Mouse (Mus musculus) C2C12 (cell line): ENCODE data around the gene Abcc6. TPM values are rescaled to one million over a fixed set of nuclear protein-coding genes. Genes with fewer than 3 reads are reported as not detected.
"Not testable (repeated sequence)": the region's sequence is repeated elsewhere in the genome, so short reads cannot be mapped to it uniquely, and the experiment has no call there.

Source experiments
- H3K27me3 ChIP-seq: one replicate; pipeline ENCODE4 v1.6.1; 2011; ENCODE audit not compliant: control insufficient read depth, insufficient read depth, insufficient read length
- H3K36me3 ChIP-seq: one replicate; pipeline ENCODE4 v1.6.1; 2011; ENCODE audit not compliant: control insufficient read depth, insufficient read depth
- H3K4me3 ChIP-seq: one replicate; pipeline ENCODE4 v1.5.1; 2011; ENCODE audit warnings: mild to moderate bottlenecking, control low read depth; ENCODE audit not compliant: poor library complexity, insufficient read depth, severe bottlenecking
- H3K79me2 ChIP-seq: one replicate; pipeline ENCODE4 v1.6.1; 2011; ENCODE audit not compliant: control insufficient read depth, insufficient read depth
- H3K79me3 ChIP-seq: one replicate; pipeline ENCODE4 v1.6.1; 2011; ENCODE audit warnings: low read depth, control low read depth
- H3ac ChIP-seq: one replicate; pipeline ENCODE3; 2011; ENCODE audit warnings: low read depth; ENCODE audit not compliant: control insufficient read depth, insufficient read length
- CEBPB ChIP-seq: IDR thresholded peaks from one replicate; pipeline ENCODE4 v1.6.1; 2011; ENCODE audit warnings: low read depth, mild to moderate bottlenecking, control low read depth, moderate library complexity
- CTCF ChIP-seq: IDR thresholded peaks from one replicate; pipeline ENCODE4 v1.5.1; 2011; ENCODE audit not compliant: control insufficient read depth, insufficient read depth, insufficient read length
- FOSL1 ChIP-seq: IDR thresholded peaks from one replicate; pipeline ENCODE4 v1.8.0; 2011; ENCODE audit warnings: mild to moderate bottlenecking, low read length; ENCODE audit not compliant: poor library complexity, insufficient read depth, severe bottlenecking
- MAX ChIP-seq: IDR thresholded peaks from one replicate; pipeline ENCODE4 v1.6.1; 2011; ENCODE audit warnings: mild to moderate bottlenecking, control low read depth
- MYOD1 ChIP-seq: IDR thresholded peaks from one replicate; pipeline ENCODE4 v1.6.1; 2011; ENCODE audit warnings: low read depth; ENCODE audit not compliant: control insufficient read depth, insufficient read length
- MYOG ChIP-seq: IDR thresholded peaks from one replicate; pipeline ENCODE4 v1.6.1; 2011; ENCODE audit not compliant: control insufficient read depth, insufficient read length; ENCODE audit errors: extremely low read depth
- USF1 ChIP-seq: IDR thresholded peaks from one replicate; pipeline ENCODE4 v1.6.1; 2011; ENCODE audit warnings: low read depth, mild to moderate bottlenecking, control low read depth, moderate library complexity
- polyA plus RNA-seq: library from polyadenylated mRNA; unstranded; fragments of >200 nt; fragmentation: generic; extraction: Trizol; gene quantifications from one replicate; pipeline ENCODE4 v1.2.1, GENCODE M21; 2012; ENCODE audit warnings: missing spikeins

Gene Abcc6
- polyA plus RNA-seq, 1 experiment: not detected

DNA sequence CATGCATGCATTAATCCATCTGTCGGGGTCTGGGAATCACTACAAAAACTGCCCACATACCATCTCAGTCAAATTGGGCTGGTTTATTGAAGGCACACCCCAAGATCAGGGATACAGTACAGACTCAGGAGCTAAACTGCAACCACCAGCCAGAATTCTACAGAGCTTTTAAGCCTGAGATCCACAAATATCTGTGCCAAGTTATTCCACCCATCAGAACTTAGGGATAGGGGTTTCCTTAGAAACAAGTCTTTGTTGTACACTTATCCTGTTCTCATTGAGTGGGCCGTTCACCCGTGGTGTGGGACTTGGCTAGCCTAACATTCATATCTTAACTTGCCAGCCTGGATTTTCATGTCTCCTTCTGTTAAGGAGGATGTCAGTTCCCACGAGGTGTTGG, 81.0 kb downstream of the Abcc6 start:
- Histone ChIP-seq H3ac (no peak overlapping the region), H3K27me3 (no peaks in the 10 kb centered on the region), H3K79me2 (no peaks in the 10 kb centered on the region), H3K36me3 (no peaks in the 10 kb centered on the region), H3K79me3 (no peaks in the 10 kb centered on the region), H3K4me3 (no peak overlapping the region)
- TF ChIP-seq CEBPB (no peak), MYOG (no peak), MYOD1 (no peak), FOSL1 (no peak), USF1 (no peak), MAX (no peak), CTCF (no peak)

DNA sequence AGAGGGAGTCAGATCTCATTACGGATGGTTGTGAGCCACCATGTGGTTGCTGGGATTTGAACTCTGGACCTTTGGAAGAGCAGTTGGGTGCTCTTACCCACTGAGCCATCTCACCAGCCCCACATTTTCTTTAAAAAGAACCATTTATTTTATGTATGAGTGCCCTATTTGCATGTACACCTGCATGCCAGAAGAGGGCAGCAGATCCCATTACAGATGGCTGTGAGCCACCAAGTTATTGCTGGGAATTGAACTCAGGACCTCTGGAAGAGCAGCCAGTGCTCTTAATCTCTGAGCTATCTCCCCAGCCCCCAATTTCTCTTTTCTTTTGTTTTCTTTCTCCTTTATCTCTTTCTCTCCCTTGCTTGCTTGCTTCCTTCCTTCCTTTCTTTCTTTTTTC, 86.8 kb downstream of the Abcc6 start:
- not testable (repeated sequence) for H3K27me3 ChIP-seq, H3K36me3 ChIP-seq, H3K79me2 ChIP-seq, H3K79me3 ChIP-seq, H3K4me3 ChIP-seq, H3ac ChIP-seq

DNA sequence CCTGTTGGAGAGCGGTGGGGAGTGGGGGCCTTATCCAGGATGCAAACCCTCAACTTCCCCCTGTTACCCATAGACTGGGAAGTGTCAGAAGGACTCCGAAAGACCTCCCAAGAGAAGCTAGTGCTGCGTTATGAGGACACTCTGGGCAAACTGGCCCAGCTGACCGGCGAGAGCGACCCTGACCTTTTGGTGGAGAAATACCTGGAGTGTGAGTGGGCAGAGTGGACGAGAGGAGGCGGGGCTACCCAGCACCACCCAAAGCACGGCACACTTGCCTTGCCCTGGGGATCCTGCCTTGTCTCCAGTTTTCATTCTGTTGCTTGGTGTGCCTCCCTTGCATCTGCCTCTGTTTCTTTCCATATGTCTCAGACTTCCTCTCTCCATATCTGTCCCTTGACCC, 88.1 kb downstream of the Abcc6 start:
- Histone ChIP-seq H3K27me3 (no peaks in the 10 kb centered on the region), H3K36me3 (no peaks in the 10 kb centered on the region), H3K79me3 (no peaks in the 10 kb centered on the region), H3ac (no peak overlapping the region), H3K79me2 (no peaks in the 10 kb centered on the region), H3K4me3 (no peak overlapping the region)
- no peak for TF ChIP-seq CTCF
- no peak for TF ChIP-seq FOSL1
- TF ChIP-seq USF1: no peak
- TF ChIP-seq MYOD1: no peak
- no peak for TF ChIP-seq MYOG
- no peak for TF ChIP-seq CEBPB
- TF ChIP-seq MAX: no peak

DNA sequence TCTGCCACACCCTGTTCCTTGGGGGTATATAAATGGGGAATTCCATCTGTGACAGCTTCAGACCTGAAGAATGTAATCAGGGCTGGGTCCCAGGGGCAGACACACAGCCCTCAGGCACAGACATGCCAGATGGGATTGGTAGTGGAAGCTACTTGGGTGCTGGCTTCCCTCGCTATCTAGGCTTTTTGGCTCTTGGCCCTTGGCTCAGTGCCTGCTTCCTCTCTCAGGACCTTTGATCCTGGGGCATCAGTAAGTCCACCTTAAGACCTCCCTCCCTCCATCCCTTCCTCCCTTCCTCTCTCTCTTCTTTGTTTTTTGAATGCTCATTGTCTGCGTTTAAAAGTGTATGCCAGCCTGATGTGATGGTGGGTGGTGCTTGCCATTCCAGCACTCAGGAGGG, 90.3 kb downstream of the Abcc6 start:
- Histone ChIP-seq H3K36me3 (no peaks in the 10 kb centered on the region), H3ac (no peak overlapping the region), H3K79me2 (no peaks in the 10 kb centered on the region), H3K4me3 (no peak overlapping the region), H3K79me3 (no peaks in the 10 kb centered on the region), H3K27me3 (no peaks in the 10 kb centered on the region)
- no peak for TF ChIP-seq MYOG
- TF ChIP-seq USF1: no peak
- no peak for TF ChIP-seq FOSL1
- TF ChIP-seq CEBPB: no peak
- TF ChIP-seq CTCF: no peak
- TF ChIP-seq MYOD1: no peak
- TF ChIP-seq MAX: no peak

DNA sequence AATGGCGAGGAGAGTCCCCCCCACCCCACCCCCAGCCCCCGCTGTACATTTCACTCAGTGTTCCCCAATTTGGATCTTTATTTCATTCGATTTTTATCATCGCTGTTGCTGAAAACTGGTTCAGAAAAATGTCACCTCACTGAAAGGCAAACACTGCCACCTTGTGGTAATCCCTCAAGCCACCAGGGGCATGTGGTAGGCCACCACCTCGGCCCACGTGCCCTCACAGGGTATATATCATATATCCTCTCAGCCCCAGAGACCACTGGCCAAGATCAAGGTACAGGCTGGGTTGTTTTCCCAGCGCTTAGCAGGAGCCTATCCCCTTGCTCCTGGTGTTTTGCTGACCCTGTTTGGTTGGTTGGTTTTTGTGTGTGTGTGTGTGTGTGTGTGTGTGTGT, 95.0 kb downstream of the Abcc6 start:
- Histone ChIP-seq H3K36me3 (peaks cover 11% of the 10 kb centered on the region), H3K79me3 (no peaks in the 10 kb centered on the region), H3K79me2 (no peaks in the 10 kb centered on the region), H3ac (no peak overlapping the region), H3K4me3 (no peak overlapping the region), H3K27me3 (no peaks in the 10 kb centered on the region)
- no peak for TF ChIP-seq MYOD1
- no peak for TF ChIP-seq FOSL1
- no peak for TF ChIP-seq MAX
- TF ChIP-seq CTCF: peak; percentile 39
- TF ChIP-seq CEBPB: no peak

DNA sequence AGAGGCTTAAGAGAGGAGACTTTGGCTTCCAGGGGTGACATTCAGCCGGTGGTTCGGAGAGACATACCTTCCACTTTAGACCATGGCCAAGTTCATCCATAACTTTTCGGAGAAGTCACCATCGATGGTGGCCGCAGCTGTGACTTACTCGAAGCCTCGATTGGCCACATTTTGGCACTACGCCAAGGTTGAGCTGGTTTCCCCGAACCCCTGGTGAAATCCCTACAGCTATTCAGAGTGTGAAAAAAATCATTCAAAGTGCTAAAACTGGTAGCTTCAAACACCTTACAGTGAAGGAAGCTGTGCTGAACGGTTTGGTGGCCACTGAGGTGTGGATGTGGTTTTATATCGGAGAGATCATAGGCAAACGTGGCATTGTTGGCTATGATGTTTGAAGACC, 96.3 kb downstream of the Abcc6 start:
- not testable (repeated sequence) for H3K4me3 ChIP-seq, H3K79me2 ChIP-seq, H3ac ChIP-seq, H3K79me3 ChIP-seq, H3K27me3 ChIP-seq
- peaks cover 11% of the 10 kb centered on the region for H3K36me3 ChIP-seq

DNA sequence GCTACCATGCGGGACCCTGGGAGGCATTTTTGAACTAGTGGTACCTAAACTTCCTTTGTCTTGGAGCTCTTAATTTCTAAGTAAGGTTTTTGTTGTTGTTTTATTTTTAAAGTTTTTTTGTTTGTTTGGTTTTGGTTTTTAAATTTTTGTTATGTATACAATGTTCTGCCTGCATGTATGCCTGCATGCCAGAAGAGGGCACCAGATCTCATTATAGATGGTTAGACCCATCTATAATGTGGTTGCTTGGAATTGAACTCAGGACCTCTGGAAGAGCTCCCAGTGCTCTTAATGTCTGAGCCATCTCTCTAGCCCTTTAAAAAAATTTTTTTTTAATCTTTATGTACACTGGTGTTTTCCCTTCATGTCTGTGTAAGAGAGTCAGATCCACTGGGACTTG, 100.4 kb downstream of the Abcc6 start:
- no peaks in the 10 kb centered on the region for H3K79me2 ChIP-seq
- no peak overlapping the region for H3K4me3 ChIP-seq
- TF ChIP-seq CTCF (no peak), MYOG (no peak), MYOD1 (no peak), MAX (no peak), FOSL1 (no peak), CEBPB (no peak), USF1 (no peak)
- peaks cover 2% of the 10 kb centered on the region for H3K79me3 ChIP-seq
- no peaks in the 10 kb centered on the region for H3K27me3 ChIP-seq
- no peak overlapping the region for H3ac ChIP-seq
- peaks cover 34% of the 10 kb centered on the region for H3K36me3 ChIP-seq
